Mouse (Mus musculus): ENCODE results near the gene Rxrb.

The Rxrb gene

GRCm38 (mm10) chr17:34024861-34025755 is 6.5 kb upstream of the Rxrb start:
- no peak for DNase-seq (ENCODE audit: inconsistent age in 2 of 2, low spot score in 1 of 2)

- DNase-seq (ENCODE audit: inconsistent age in 2 of 2, low spot score in 1 of 2) = peak in 1 of 2 experiments; percentile 59
These were observed 5.9 kb upstream of the Rxrb start for GRCm38 (mm10) chr17:34025756-34026151.

- peak in 1 of 2 experiments; percentile 37 for DNase-seq (ENCODE audit: inconsistent age in 2 of 2, low spot score in 1 of 2)
These were observed 5.4 kb upstream of the Rxrb start for GRCm38 (mm10) chr17:34026221-34026620.

GRCm38 (mm10) chr17:34026917-34027655 is 4.5 kb upstream of the Rxrb start:
- DNase-seq (ENCODE audit: inconsistent age in 2 of 2, low spot score in 1 of 2) = peak; percentile 81 to 89

- peak; percentile 96 to 98 for DNase-seq (ENCODE audit: inconsistent age in 2 of 2, low spot score in 1 of 2)
These were observed 3.9 kb upstream of the Rxrb start, which contains the start of gene H2-Ke6 for GRCm38 (mm10) chr17:34027656-34028223. TSS of gene H2-Ke6 (minus strand) at chr17:34028060.

GRCm38 (mm10) chr17:34028501-34029149 is 3.0 kb upstream of the Rxrb start:
- peak in 1 of 2 experiments; percentile 37 for DNase-seq (ENCODE audit: inconsistent age in 2 of 2, low spot score in 1 of 2)

- DNase-seq (ENCODE audit: inconsistent age in 2 of 2, low spot score in 1 of 2) = peak; percentile 24 to 64
These were observed 2.3 kb upstream of the Rxrb start for GRCm38 (mm10) chr17:34029150-34029889.

GRCm38 (mm10) chr17:34029890-34030595 is 1.6 kb upstream of the Rxrb start:
- DNase-seq (ENCODE audit: inconsistent age in 2 of 2, low spot score in 1 of 2) = peak; percentile 32 to 54

GRCm38 (mm10) chr17:34030861-34031326 is 718 bp upstream of the Rxrb start:
- DNase-seq (ENCODE audit: inconsistent age in 2 of 2, low spot score in 1 of 2) = no peak

GRCm38 (mm10) chr17:34032174-34032632 is 591 bp downstream of the Rxrb start:
- peak; percentile 86 to 95 for DNase-seq (ENCODE audit: inconsistent age in 2 of 2, low spot score in 1 of 2)

GRCm38 (mm10) chr17:34032806-34033205 is 1.2 kb downstream of the Rxrb start:
- peak; percentile 61 to 69 for DNase-seq (ENCODE audit: inconsistent age in 2 of 2, low spot score in 1 of 2)

GRCm38 (mm10) chr17:34033441-34033840 is 1.8 kb downstream of the Rxrb start:
- DNase-seq (ENCODE audit: inconsistent age in 2 of 2, low spot score in 1 of 2) = peak; percentile 42 to 62

- DNase-seq (ENCODE audit: inconsistent age in 2 of 2, low spot score in 1 of 2) = peak; percentile 72 to 89
These were observed 2.5 kb downstream of the Rxrb start for GRCm38 (mm10) chr17:34034064-34034463.

GRCm38 (mm10) chr17:34035517-34035916 is 3.9 kb downstream of the Rxrb start:
- no peak for DNase-seq (ENCODE audit: inconsistent age in 2 of 2, low spot score in 1 of 2)

- DNase-seq (ENCODE audit: inconsistent age in 2 of 2, low spot score in 1 of 2) = peak; percentile 20 to 68
These were observed 5.0 kb downstream of the Rxrb start for GRCm38 (mm10) chr17:34036647-34037046.

- DNase-seq (ENCODE audit: inconsistent age in 2 of 2, low spot score in 1 of 2) = peak; percentile 15 to 32
These were observed 5.6 kb downstream of the Rxrb start for GRCm38 (mm10) chr17:34037241-34037640.

GRCm38 (mm10) chr17:34038440-34038839 is 6.8 kb downstream of the Rxrb start:
- peak in 1 of 2 experiments; percentile 32 for DNase-seq (ENCODE audit: inconsistent age in 2 of 2, low spot score in 1 of 2)

GRCm38 (mm10) chr17:34038878-34039561 is 7.4 kb downstream of the Rxrb start, which contains the start of gene Col11a2:
TSS of gene Col11a2 (plus strand) at chr17:34039437.
- peak; percentile 15 to 49 for DNase-seq (ENCODE audit: inconsistent age in 2 of 2, low spot score in 1 of 2)
